In the genomic region with DNA sequence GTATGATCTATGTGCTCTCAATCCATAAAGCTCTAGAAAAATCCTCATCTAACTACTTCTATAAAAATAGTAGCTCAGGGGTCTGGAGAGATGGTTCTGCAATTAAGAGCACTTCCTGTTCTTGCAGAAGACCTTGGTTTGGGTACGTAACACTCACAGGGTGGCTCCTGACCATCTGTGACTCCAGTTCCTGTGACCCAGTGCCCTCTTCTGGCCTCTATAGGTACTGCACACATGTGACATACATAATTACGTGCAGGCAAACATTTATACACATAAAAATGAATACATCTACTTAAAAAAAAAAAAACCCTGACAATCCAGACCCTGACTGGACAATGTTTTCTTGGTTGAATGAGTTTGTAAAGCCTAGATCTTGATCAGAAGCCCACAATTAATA, we compare ENCODE assay signal across 18 mouse cellular contexts.
DNase-seq lines count a peak whose midpoint lies in the region; ATAC-seq and TF ChIP-seq lines count a peak whose summit lies in the region.
"Had no signal": no experiment of that assay in that cellular context is flagged by ENCODE, and none has a peak within 500 bp of the region (broad histone marks: within the 10 kb centered on the region; RNA-seq: fewer than 3 reads in every experiment).

No protein-coding gene starts in this region.

- H3K27ac ChIP-seq in heart, adult 2 months, result no peak overlapping the region
- no peak overlapping the region for H3K27ac ChIP-seq in liver, embryonic 14.5 days
- no peak overlapping the region for H3K27ac ChIP-seq in liver, embryonic 12.5 days
- H3K27ac ChIP-seq: embryonic facial prominence, embryonic 12.5 days; hindbrain, embryonic 15.5 days; midbrain, embryonic 13.5 days had no signal

- no peaks in the 10 kb centered on the region for H3K79me2 ChIP-seq in heart, adult 2 months (replicated peaks; ENCODE audit: control insufficient read depth, insufficient read depth, low read length)

- H3K36me3 ChIP-seq in heart, adult 2 months (ENCODE audit: control insufficient read depth, insufficient read depth, low read length), result no peaks in the 10 kb centered on the region
- H3K36me3 ChIP-seq in liver, embryonic 14.5 days (replicated peaks; ENCODE audit: control insufficient read depth, insufficient read depth, low read depth), result no peaks in the 10 kb centered on the region
- H3K36me3 ChIP-seq in liver, embryonic 12.5 days, result no peaks in the 10 kb centered on the region
- no peaks in the 10 kb centered on the region for H3K36me3 ChIP-seq in E14TG2a.4 (ENCODE audit: insufficient read depth, low read length)
- H3K36me3 ChIP-seq: embryonic facial prominence, embryonic 12.5 days; hindbrain, embryonic 15.5 days; midbrain, embryonic 13.5 days had no signal

- intact Hi-C loops in heart, adult 2 months (cut with DNase I), result no loop called here
- intact Hi-C loops in gastrocnemius, postnatal 36 days (cut with DNase I), result no loop called here

- no peak for DNase-seq in heart, adult 2 months
- no peak for DNase-seq in heart, adult 8-10 months (ENCODE audit: low spot score)
- DNase-seq in liver, embryonic 14.5 days (ENCODE audit: low read depth in 3 of 3, low spot score in 3 of 3), result no peak
- DNase-seq in R1 (ENCODE audit: low read depth, low spot score), result peak; percentile 59
- no peak for DNase-seq in gastrocnemius, postnatal 36 days
- no peak for DNase-seq in frontal cortex, postnatal 25 days (ENCODE audit: low spot score in 2 of 2)
- DNase-seq: cerebellum, adult 8-10 months; heart, adult 11 months; heart, postnatal 10 days; kidney, postnatal 25 days; right cerebral cortex, postnatal 14 days; thymus, postnatal 25 days had no signal

- peak; percentile 29 for TF ChIP-seq CTCF in heart, adult 2 months (IDR thresholded peaks at IDR 0.05)
- peak; percentile 28; the same call in 1 of the 2 replicates for TF ChIP-seq CTCF in liver, embryonic 14.5 days (IDR thresholded peaks at IDR 0.05; ENCODE audit: low read depth)
- TF ChIP-seq CTCF in E14TG2a.4 (conservative IDR thresholded peaks at IDR 0.05; ENCODE audit: low read length), result peak; percentile 62

- no peak overlapping the region for H3K4me3 ChIP-seq in heart, adult 2 months
- no peak overlapping the region for H3K4me3 ChIP-seq in liver, embryonic 14.5 days (ENCODE audit: insufficient read depth in 1 of 2, low read depth in 2 of 2, low read length in 2 of 2)
- H3K4me3 ChIP-seq in liver, embryonic 12.5 days, result no peak overlapping the region
- no peak overlapping the region for H3K4me3 ChIP-seq in E14TG2a.4 (replicated peaks; ENCODE audit: low read length)
- H3K4me3 ChIP-seq: embryonic facial prominence, embryonic 12.5 days; hindbrain, embryonic 15.5 days; midbrain, embryonic 13.5 days had no signal

- no peaks in the 10 kb centered on the region for H3K9me3 ChIP-seq in liver, embryonic 14.5 days (ENCODE audit: control insufficient read depth, low read length)
- 0 out of 2 replicates have a peak, but pooled peaks cover 12% of the 10 kb centered on the region for H3K9me3 ChIP-seq in liver, embryonic 12.5 days (replicated peaks)
- H3K9me3 ChIP-seq in E14TG2a.4 (ENCODE audit: low read length), result no peaks in the 10 kb centered on the region
- H3K9me3 ChIP-seq: embryonic facial prominence, embryonic 12.5 days; hindbrain, embryonic 15.5 days; midbrain, embryonic 13.5 days had no signal

- TF ChIP-seq EP300 in heart, adult 2 months (IDR thresholded peaks at IDR 0.05; ENCODE audit: insufficient read depth, low read depth, low read length), result no peak
- no peak for TF ChIP-seq EP300 in liver, embryonic 14.5 days (IDR thresholded peaks at IDR 0.05; ENCODE audit: low read depth)

- H3K27me3 ChIP-seq in heart, adult 2 months (ENCODE audit: control insufficient read depth, insufficient read depth, low read length), result no peaks in the 10 kb centered on the region
- no peaks in the 10 kb centered on the region for H3K27me3 ChIP-seq in liver, embryonic 14.5 days (ENCODE audit: control insufficient read depth, insufficient read depth, low read length)
- no peaks in the 10 kb centered on the region for H3K27me3 ChIP-seq in liver, embryonic 12.5 days (replicated peaks)
- H3K27me3 ChIP-seq in E14TG2a.4 (ENCODE audit: insufficient read depth, low read length), result no peaks in the 10 kb centered on the region
- H3K27me3 ChIP-seq: embryonic facial prominence, embryonic 12.5 days; hindbrain, embryonic 15.5 days; midbrain, embryonic 13.5 days had no signal

- WGBS in heart, adult 2 months, result 67% methylated on average over 2 of the region's 2 CpGs
- 48% methylated on average over 2 of the region's 2 CpGs for WGBS in liver, embryonic 14.5 days (ENCODE audit: insufficient replicate concordance)
- 46% methylated on average over 2 of the region's 2 CpGs for WGBS in liver, embryonic 12.5 days (ENCODE audit: insufficient replicate concordance)

- TF ChIP-seq POLR2A in heart, adult 2 months (IDR thresholded peaks at IDR 0.05; ENCODE audit: insufficient read depth, low read depth, low read length), result no peak

- no peak for ATAC-seq in liver, embryonic 14.5 days (ENCODE audit: insufficient read depth)
- no peak for ATAC-seq in liver, embryonic 12.5 days
- ATAC-seq: activated CD4-positive, CD25-positive, alpha-beta regulatory T cell, adult 4 months; midbrain, embryonic 13.5 days had no signal

- no peak overlapping the region for H3K4me2 ChIP-seq in liver, embryonic 14.5 days (ENCODE audit: low read depth)
- no peak overlapping the region for H3K4me2 ChIP-seq in liver, embryonic 12.5 days
- H3K4me2 ChIP-seq: embryonic facial prominence, embryonic 12.5 days; hindbrain, embryonic 15.5 days; midbrain, embryonic 13.5 days had no signal

- H3K9ac ChIP-seq in heart, adult 2 months (ENCODE audit: low read depth, low read length), result no peak overlapping the region
- H3K9ac ChIP-seq in liver, embryonic 14.5 days (replicated peaks), result no peak overlapping the region
- no peak overlapping the region for H3K9ac ChIP-seq in liver, embryonic 12.5 days
- H3K9ac ChIP-seq: embryonic facial prominence, embryonic 12.5 days; hindbrain, embryonic 15.5 days; midbrain, embryonic 13.5 days had no signal

- no peaks in the 10 kb centered on the region for H3K4me1 ChIP-seq in heart, adult 2 months (ENCODE audit: control insufficient read depth, insufficient read depth, low read length)
- no peaks in the 10 kb centered on the region for H3K4me1 ChIP-seq in liver, embryonic 14.5 days (replicated peaks; ENCODE audit: control insufficient read depth in 2 of 2, insufficient read depth in 2 of 2, low read length in 1 of 2)
- no peaks in the 10 kb centered on the region for H3K4me1 ChIP-seq in liver, embryonic 12.5 days
- no peaks in the 10 kb centered on the region for H3K4me1 ChIP-seq in E14TG2a.4 (replicated peaks; ENCODE audit: low read depth, low read length)
- H3K4me1 ChIP-seq: embryonic facial prominence, embryonic 12.5 days; hindbrain, embryonic 15.5 days; midbrain, embryonic 13.5 days had no signal
